Mouse (Mus musculus): Measurements from ENCODE around the gene Mrrf.

DNA sequence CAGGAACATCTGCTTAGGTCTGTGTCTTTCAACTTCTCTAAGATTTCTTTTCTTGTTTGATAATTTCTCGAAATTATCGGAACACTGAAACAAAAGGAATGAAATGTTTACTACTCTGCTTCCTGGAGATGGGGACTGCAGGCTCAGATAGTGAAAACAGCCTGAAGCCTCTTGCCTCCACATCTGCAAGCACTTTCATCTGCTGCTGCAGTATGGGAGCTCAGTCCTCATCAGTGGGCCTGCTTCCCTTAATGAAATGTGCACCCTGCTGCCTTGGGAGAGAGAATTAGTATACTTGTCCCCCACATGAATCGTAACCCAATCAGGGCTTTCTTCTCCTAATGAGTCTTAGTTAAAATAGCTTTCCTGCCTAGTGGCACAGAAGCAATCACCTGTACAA lies 7.1 kb upstream of the Mrrf start:
- TF ChIP-seq ZC3H11A (IDR thresholded peaks at IDR 0.05; ENCODE audit: borderline replicate concordance, low read depth, low read length) (no peak), CHD2 (IDR thresholded peaks at IDR 0.05; ENCODE audit: low read depth, low read length) (no peak), MAFK (IDR thresholded peaks at IDR 0.05; ENCODE audit: insufficient read depth, low read depth, low read length) (no peak), HCFC1 (IDR thresholded peaks at IDR 0.05; ENCODE audit: borderline replicate concordance, insufficient read depth, low read length) (no peak)
